Comparison of ENCODE assay signal across 28 mouse cellular contexts in the genomic region with DNA sequence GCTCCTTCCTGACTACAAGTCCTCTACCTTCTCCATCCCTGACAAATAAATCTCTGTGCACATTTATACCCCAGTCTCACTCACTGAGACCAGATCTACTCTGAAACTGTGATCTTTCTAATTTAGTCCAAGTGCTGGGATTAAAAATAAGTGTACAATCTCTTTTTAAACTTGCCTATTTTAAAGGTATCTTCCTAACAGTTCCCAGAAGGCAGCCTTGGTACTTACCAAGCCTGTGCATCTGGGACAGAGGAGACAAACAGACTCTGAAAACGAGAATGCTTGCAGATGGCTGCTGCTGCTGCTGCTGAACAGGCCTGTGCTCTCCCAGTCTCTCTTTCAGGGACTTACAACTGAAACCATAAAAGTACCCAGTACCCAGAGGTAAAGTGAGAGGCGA. TPM values are rescaled to one million over a fixed set of nuclear protein-coding genes. Genes with fewer than 3 reads are reported as not detected.
DNase-seq lines count a peak whose midpoint lies in the region; ATAC-seq and TF ChIP-seq lines count a peak whose summit lies in the region.
"Had no signal": no experiment of that assay in that cellular context is flagged by ENCODE, and none has a peak within 500 bp of the region (broad histone marks: within the 10 kb centered on the region; RNA-seq: fewer than 3 reads in every experiment).

No protein-coding gene starts in this region.

- no peak for TF ChIP-seq CTCF in intestine, postnatal 0 days (IDR thresholded peaks at IDR 0.05; ENCODE audit: low read depth)
- no peak for TF ChIP-seq CTCF in MEL (IDR thresholded peaks at IDR 0.05 in 2 of 3, conservative IDR thresholded peaks at IDR 0.05 in 1 of 3; ENCODE audit: control insufficient read depth in 1 of 3, insufficient read depth in 1 of 3, low read depth in 2 of 3, low read length in 3 of 3, poor library complexity in 1 of 3, severe bottlenecking in 1 of 3)

- no peak for ATAC-seq in intestine, postnatal 0 days
- no peak for ATAC-seq in intestine, embryonic 15.5 days
- ATAC-seq in liver, embryonic 16.5 days (ENCODE audit: low read depth), result no peak
- no peak for ATAC-seq in kidney, embryonic 16.5 days (ENCODE audit: low FRiP score, low TSS enrichment)
- ATAC-seq: midbrain, embryonic 15.5 days; Patski had no signal

- WGBS in intestine, postnatal 0 days, result 83% methylated on average over 2 of the region's 2 CpGs
- 85% methylated on average over 2 of the region's 2 CpGs for WGBS in intestine, embryonic 15.5 days
- WGBS in liver, embryonic 16.5 days (ENCODE audit: insufficient replicate concordance), result 67% methylated on average over 2 of the region's 2 CpGs
- WGBS in kidney, embryonic 16.5 days, result 82% methylated on average over 2 of the region's 2 CpGs

- H3K4me1 ChIP-seq in intestine, postnatal 0 days (replicated peaks; ENCODE audit: control insufficient read depth, insufficient read depth, low read length), result no peaks in the 10 kb centered on the region; the same call in 1 of the 2 replicates
- no peaks in the 10 kb centered on the region for H3K4me1 ChIP-seq in intestine, embryonic 15.5 days (replicated peaks)
- H3K4me1 ChIP-seq in MEL (ENCODE audit: control insufficient read depth in 1 of 2, insufficient read depth in 2 of 2, low read length in 2 of 2), result peaks cover 13 to 33% of the 10 kb centered on the region in 2 experiments
- H3K4me1 ChIP-seq in liver, embryonic 16.5 days (ENCODE audit: control insufficient read depth, low read depth, low read length), result peaks cover 29% of the 10 kb centered on the region
- H3K4me1 ChIP-seq in kidney, embryonic 16.5 days (ENCODE audit: insufficient read depth, low read length), result no peaks in the 10 kb centered on the region
- H3K4me1 ChIP-seq: embryonic facial prominence, embryonic 13.5 days; forebrain, embryonic 12.5 days; hindbrain, embryonic 13.5 days; midbrain, embryonic 15.5 days; neural tube, embryonic 12.5 days had no signal

- TF ChIP-seq RAD21 in MEL (IDR thresholded peaks at IDR 0.05; ENCODE audit: low read depth, low read length), result no peak

- no peak overlapping the region for H3K4me3 ChIP-seq in intestine, postnatal 0 days (ENCODE audit: low read depth, low read length)
- no peak overlapping the region for H3K4me3 ChIP-seq in intestine, embryonic 15.5 days (replicated peaks)
- H3K4me3 ChIP-seq in MEL (ENCODE audit: control insufficient read depth in 1 of 2, insufficient read depth in 1 of 2, low read depth in 2 of 2, low read length in 2 of 2), result no peak overlapping the region
- no peak overlapping the region for H3K4me3 ChIP-seq in liver, embryonic 16.5 days (ENCODE audit: low read depth, low read length)
- no peak overlapping the region for H3K4me3 ChIP-seq in kidney, embryonic 16.5 days (ENCODE audit: low read length)
- H3K4me3 ChIP-seq: embryonic facial prominence, embryonic 13.5 days; erythroblast, embryonic 14.5 days; forebrain, embryonic 12.5 days; hindbrain, embryonic 13.5 days; limb, embryonic 12.5 days; megakaryocyte, embryonic 14.5 days; midbrain, embryonic 15.5 days; neural tube, embryonic 12.5 days had no signal

- peak overlapping the region; percentile 30 for H3K27ac ChIP-seq in intestine, postnatal 0 days (ENCODE audit: low read depth, low read length)
- H3K27ac ChIP-seq in intestine, embryonic 15.5 days, result no peak overlapping the region
- peak overlapping the region; percentile 50 for H3K27ac ChIP-seq in MEL (ENCODE audit: control insufficient read depth, low read depth, low read length)
- H3K27ac ChIP-seq in liver, embryonic 16.5 days (ENCODE audit: low read length), result peak overlapping the region; percentile 33; the same call in 1 of the 2 replicates
- no peak overlapping the region for H3K27ac ChIP-seq in kidney, embryonic 16.5 days (ENCODE audit: low read length)
- H3K27ac ChIP-seq: embryonic facial prominence, embryonic 13.5 days; forebrain, embryonic 12.5 days; hindbrain, embryonic 13.5 days; limb, embryonic 12.5 days; midbrain, embryonic 15.5 days; neural tube, embryonic 12.5 days had no signal

- H3K79me2 ChIP-seq in MEL (ENCODE audit: control insufficient read depth, insufficient read depth, low read length, poor library complexity), result peaks cover 10% of the 10 kb centered on the region

- H3K9me3 ChIP-seq in intestine, postnatal 0 days (ENCODE audit: control insufficient read depth), result no peaks in the 10 kb centered on the region
- H3K9me3 ChIP-seq in intestine, embryonic 15.5 days, result no peaks in the 10 kb centered on the region
- no peaks in the 10 kb centered on the region for H3K9me3 ChIP-seq in MEL (replicated peaks; ENCODE audit: insufficient read depth, low read length)
- no peaks in the 10 kb centered on the region for H3K9me3 ChIP-seq in liver, embryonic 16.5 days (replicated peaks; ENCODE audit: control insufficient read depth, low read length)
- H3K9me3 ChIP-seq in kidney, embryonic 16.5 days (ENCODE audit: low read length), result no peaks in the 10 kb centered on the region
- H3K9me3 ChIP-seq: embryonic facial prominence, embryonic 13.5 days; forebrain, embryonic 12.5 days; hindbrain, embryonic 13.5 days; limb, embryonic 12.5 days; megakaryocyte, embryonic 14.5 days; midbrain, embryonic 15.5 days; neural tube, embryonic 12.5 days had no signal

- DNase-seq in MEL (ENCODE audit: low read depth, low spot score), result no peak
- DNase-seq in brain, adult 2 months (ENCODE audit: low read depth, low spot score), result peak; percentile 42
- no peak for DNase-seq in thymus, postnatal 4 days
- no peak for DNase-seq in kidney, adult 11 months
- DNase-seq: adrenal gland, adult 2 months; cerebellum, adult 8-10 months; cerebellum, postnatal 36 days; embryo, embryonic 11 days; gastrocnemius, postnatal 36 days; kidney, adult 8-10 months; kidney, postnatal 25 days; lung, adult 2 months; lung, postnatal 14 days; right cerebral cortex, postnatal 25 days; thymus, postnatal 36 days had no signal

- no peak overlapping the region for H3K9ac ChIP-seq in intestine, postnatal 0 days (ENCODE audit: low read depth, low read length)
- no peak overlapping the region for H3K9ac ChIP-seq in intestine, embryonic 15.5 days
- H3K9ac ChIP-seq in MEL (ENCODE audit: control insufficient read depth, low read depth, low read length, poor library complexity, severe bottlenecking), result no peak overlapping the region
- no peak overlapping the region for H3K9ac ChIP-seq in liver, embryonic 16.5 days (ENCODE audit: low read depth, low read length)
- no peak overlapping the region for H3K9ac ChIP-seq in kidney, embryonic 16.5 days (replicated peaks; ENCODE audit: low read length)
- H3K9ac ChIP-seq: embryonic facial prominence, embryonic 13.5 days; forebrain, embryonic 12.5 days; hindbrain, embryonic 13.5 days; limb, embryonic 12.5 days; midbrain, embryonic 15.5 days; neural tube, embryonic 12.5 days had no signal

- no peak overlapping the region for H3K4me2 ChIP-seq in intestine, postnatal 0 days (replicated peaks; ENCODE audit: low read depth)
- H3K4me2 ChIP-seq in intestine, embryonic 15.5 days (replicated peaks), result no peak overlapping the region
- H3K4me2 ChIP-seq in liver, embryonic 16.5 days (ENCODE audit: low read depth, low read length), result no peak overlapping the region
- no peak overlapping the region for H3K4me2 ChIP-seq in kidney, embryonic 16.5 days (replicated peaks; ENCODE audit: low read depth, low read length)
- H3K4me2 ChIP-seq: embryonic facial prominence, embryonic 13.5 days; forebrain, embryonic 12.5 days; hindbrain, embryonic 13.5 days; limb, embryonic 12.5 days; midbrain, embryonic 15.5 days; neural tube, embryonic 12.5 days had no signal

- TF ChIP-seq POLR2A in MEL (IDR thresholded peaks at IDR 0.05; ENCODE audit: control insufficient read depth in 1 of 2, insufficient read depth in 1 of 2, low read depth in 1 of 2, low read length in 2 of 2, poor library complexity in 1 of 2), result no peak

- peaks cover 76% of the 10 kb centered on the region for H3K36me3 ChIP-seq in intestine, postnatal 0 days (ENCODE audit: control insufficient read depth, insufficient read depth)
- H3K36me3 ChIP-seq in intestine, embryonic 15.5 days, result peaks cover 30% of the 10 kb centered on the region
- H3K36me3 ChIP-seq in MEL (ENCODE audit: control insufficient read depth in 1 of 2, insufficient read depth in 2 of 2, low read length in 2 of 2), result peaks cover 40 to 45% of the 10 kb centered on the region in 2 experiments
- peaks cover 33% of the 10 kb centered on the region for H3K36me3 ChIP-seq in liver, embryonic 16.5 days (ENCODE audit: control insufficient read depth, insufficient read depth)
- H3K36me3 ChIP-seq in kidney, embryonic 16.5 days (ENCODE audit: insufficient read depth, low read length), result peaks cover 84% of the 10 kb centered on the region

- no peaks in the 10 kb centered on the region for H3K27me3 ChIP-seq in intestine, postnatal 0 days (replicated peaks; ENCODE audit: control insufficient read depth, insufficient read depth, low read length)
- H3K27me3 ChIP-seq in intestine, embryonic 15.5 days (replicated peaks), result no peaks in the 10 kb centered on the region
- H3K27me3 ChIP-seq in MEL (ENCODE audit: control insufficient read depth in 1 of 2, insufficient read depth in 2 of 2, low read length in 2 of 2), result no peaks in the 10 kb centered on the region
- H3K27me3 ChIP-seq in liver, embryonic 16.5 days (ENCODE audit: control insufficient read depth, insufficient read depth, low read depth, low read length), result no peaks in the 10 kb centered on the region
- no peaks in the 10 kb centered on the region for H3K27me3 ChIP-seq in kidney, embryonic 16.5 days (ENCODE audit: insufficient read depth, low read length)
- H3K27me3 ChIP-seq: embryonic facial prominence, embryonic 13.5 days; forebrain, embryonic 12.5 days; hindbrain, embryonic 13.5 days; limb, embryonic 12.5 days; megakaryocyte, embryonic 14.5 days; midbrain, embryonic 15.5 days; neural tube, embryonic 12.5 days; Patski had no signal

- no peak for TF ChIP-seq EP300 in MEL (IDR thresholded peaks at IDR 0.05; ENCODE audit: low read depth in 1 of 2, low read length in 2 of 2)

TF ChIP-seq in MEL, 35 proteins besides CTCF, POLR2A, EP300 and RAD21 (continues in another document):
- TF ChIP-seq USF1 (IDR thresholded peaks at IDR 0.05; ENCODE audit: low read depth, low read length) (no peak), MAX (IDR thresholded peaks at IDR 0.05; ENCODE audit: low read length) (no peak), CHD1 (IDR thresholded peaks at IDR 0.05; ENCODE audit: low read depth, low read length) (no peak), HCFC1 (IDR thresholded peaks at IDR 0.05; ENCODE audit: low read depth, low read length) (no peak), ELF1 (IDR thresholded peaks at IDR 0.05; ENCODE audit: low read depth, low read length) (no peak), BHLHE40 (IDR thresholded peaks at IDR 0.05; ENCODE audit: borderline replicate concordance, low read depth, low read length) (no peak)

RNA-seq across cellular contexts. Expression of a gene that starts 19.5 kb away (rescaled TPM):
- 24.7 and 27.7 TPM in 2 replicates for polyA plus RNA-seq in intestine, postnatal 0 days (2015; fragmentation: Nextera tagmentation; extraction: Ambion mirVana)
- 13.0 and 13.1 TPM in 2 replicates for polyA plus RNA-seq in intestine, embryonic 15.5 days (2015; fragmentation: Nextera tagmentation; extraction: Ambion mirVana)
- total RNA-seq in MEL (2012; rRNA removed), result 44.9 and 48.2 TPM in 2 replicates
- 100 to 1,000 TPM; 164 to 356 TPM for polyA plus RNA-seq in MEL (2012; ENCODE audit: insufficient read depth in 1 of 2, insufficient read length in 2 of 2, low read depth in 1 of 2, low replicate concordance in 2 of 2, missing spikeins in 1 of 2)
- 5.4 and 7.6 TPM in 2 replicates for polyA plus RNA-seq in liver, embryonic 16.5 days (2015; fragmentation: Nextera tagmentation; extraction: Ambion mirVana)
- polyA plus RNA-seq in kidney, embryonic 16.5 days (2015; fragmentation: Nextera tagmentation; extraction: Ambion mirVana), result 16.3 and 17.3 TPM in 2 replicates

Comparison
In these comparisons a context has a peak if more than half of its experiments do, and no peak if none do; other contexts are left out.
1. H3K27ac ChIP-seq: peak in intestine, postnatal 0 days (single experiment), MEL (single experiment) and liver, embryonic 16.5 days (single experiment); none in intestine, embryonic 15.5 days (single experiment) and kidney, embryonic 16.5 days (single experiment).